Mouse (Mus musculus): Measurements from ENCODE around the gene Ccdc33. TPM values are rescaled to one million over a fixed set of nuclear protein-coding genes. Genes with fewer than 3 reads are reported as not detected.

Gene Ccdc33
- polyA plus RNA-seq, 1 experiment from 2014 or later: 0.54 TPM

- no peak overlapping the region for H3K27ac ChIP-seq (replicated peaks; ENCODE audit: low read depth, low read length)
- H3K9me3 ChIP-seq (ENCODE audit: control insufficient read depth, low read length): no peaks in the 10 kb centered on the region
- 61% methylated on average over 3 of the region's 3 CpGs for WGBS
- H3K4me3 ChIP-seq (replicated peaks; ENCODE audit: low read depth, low read length): no peak overlapping the region
- no peak overlapping the region for H3K4me2 ChIP-seq (ENCODE audit: low read length)
- H3K27me3 ChIP-seq (ENCODE audit: control insufficient read depth, insufficient read depth, low read length): no peaks in the 10 kb centered on the region
- H3K36me3 ChIP-seq (ENCODE audit: control insufficient read depth, insufficient read depth, low read length): no peaks in the 10 kb centered on the region
- H3K9ac ChIP-seq (replicated peaks; ENCODE audit: low read length): no peak overlapping the region
- H3K4me1 ChIP-seq (ENCODE audit: control insufficient read depth, insufficient read depth, low read length): peaks cover 10% of the 10 kb centered on the region
- DNase-seq: no peak
- no peak for ATAC-seq (ENCODE audit: low FRiP score, low TSS enrichment)
Observed at GRCm38 (mm10) chr9:58125085-58125484, 6.5 kb upstream of the Ccdc33 start.

- peaks cover 47% of the 10 kb centered on the region for H3K4me1 ChIP-seq (ENCODE audit: control insufficient read depth, insufficient read depth, low read length)
- H3K9ac ChIP-seq (replicated peaks; ENCODE audit: low read length): no peak overlapping the region
- H3K9me3 ChIP-seq (ENCODE audit: control insufficient read depth, low read length): no peaks in the 10 kb centered on the region
- H3K27ac ChIP-seq (replicated peaks; ENCODE audit: low read depth, low read length): 0 out of 2 replicates have a peak overlapping the region, but pooled peaks have one; percentile 95
- no peak overlapping the region for H3K4me2 ChIP-seq (ENCODE audit: low read length)
- no peak overlapping the region for H3K4me3 ChIP-seq (replicated peaks; ENCODE audit: low read depth, low read length)
- DNase-seq (no peak), ATAC-seq (ENCODE audit: low FRiP score, low TSS enrichment) (no peak)
- H3K27me3 ChIP-seq (ENCODE audit: control insufficient read depth, insufficient read depth, low read length): no peaks in the 10 kb centered on the region
- no peaks in the 10 kb centered on the region for H3K36me3 ChIP-seq (ENCODE audit: control insufficient read depth, insufficient read depth, low read length)
- WGBS: 41% methylated on average over 7 of the region's 7 CpGs
Observed at GRCm38 (mm10) chr9:58116024-58116651, 2.5 kb downstream of the Ccdc33 start.

GRCm38 (mm10) chr9:58115297-58115925 lies 3.2 kb downstream of the Ccdc33 start:
- WGBS: 34% methylated on average over 7 of the region's 7 CpGs
- Histone ChIP-seq H3K27ac (replicated peaks; ENCODE audit: low read depth, low read length) (peak overlapping the region; percentile 95; the same call in 1 of the 2 replicates), H3K4me1 (ENCODE audit: control insufficient read depth, insufficient read depth, low read length) (peaks cover 55% of the 10 kb centered on the region)

GRCm38 (mm10) chr9:58114019-58114418 lies 4.6 kb downstream of the Ccdc33 start:
- no peaks in the 10 kb centered on the region for H3K9me3 ChIP-seq (ENCODE audit: control insufficient read depth, low read length)
- DNase-seq (no peak), ATAC-seq (ENCODE audit: low FRiP score, low TSS enrichment) (no peak)
- H3K4me3 ChIP-seq (replicated peaks; ENCODE audit: low read depth, low read length): no peak overlapping the region
- no peaks in the 10 kb centered on the region for H3K27me3 ChIP-seq (ENCODE audit: control insufficient read depth, insufficient read depth, low read length)
- H3K4me2 ChIP-seq (ENCODE audit: low read length): peak overlapping the region; percentile 41
- H3K36me3 ChIP-seq (ENCODE audit: control insufficient read depth, insufficient read depth, low read length): no peaks in the 10 kb centered on the region
- peak overlapping the region; percentile 6; the same call in 1 of the 2 replicates for H3K9ac ChIP-seq (replicated peaks; ENCODE audit: low read length)
- 2% methylated on average over 9 of the region's 9 CpGs for WGBS
- H3K27ac ChIP-seq (replicated peaks; ENCODE audit: low read depth, low read length): peak overlapping the region; percentile 95
- H3K4me1 ChIP-seq (ENCODE audit: control insufficient read depth, insufficient read depth, low read length): peaks cover 58% of the 10 kb centered on the region

More at GRCm38 (mm10) chr9:58115297-58115925, 3.2 kb downstream of the Ccdc33 start:
- Histone ChIP-seq H3K4me3 (replicated peaks; ENCODE audit: low read depth, low read length) (no peak overlapping the region), H3K4me2 (ENCODE audit: low read length) (no peak overlapping the region), H3K9ac (replicated peaks; ENCODE audit: low read length) (no peak overlapping the region), H3K9me3 (ENCODE audit: control insufficient read depth, low read length) (no peaks in the 10 kb centered on the region), H3K36me3 (ENCODE audit: control insufficient read depth, insufficient read depth, low read length) (no peaks in the 10 kb centered on the region), H3K27me3 (ENCODE audit: control insufficient read depth, insufficient read depth, low read length) (no peaks in the 10 kb centered on the region)
- ATAC-seq (ENCODE audit: low FRiP score, low TSS enrichment) (no peak), DNase-seq (no peak)

- H3K36me3 ChIP-seq (ENCODE audit: control insufficient read depth, insufficient read depth, low read length): no peaks in the 10 kb centered on the region
- H3K4me3 ChIP-seq (replicated peaks; ENCODE audit: low read depth, low read length): peak overlapping the region; percentile 9; the same call in 1 of the 2 replicates
- peak overlapping the region; percentile 6; the same call in 1 of the 2 replicates for H3K9ac ChIP-seq (replicated peaks; ENCODE audit: low read length)
- peaks cover 58% of the 10 kb centered on the region for H3K4me1 ChIP-seq (ENCODE audit: control insufficient read depth, insufficient read depth, low read length)
- ATAC-seq (ENCODE audit: low FRiP score, low TSS enrichment): peak; percentile 22
- DNase-seq: peak; percentile 73
- H3K9me3 ChIP-seq (ENCODE audit: control insufficient read depth, low read length): no peaks in the 10 kb centered on the region
- 2% methylated on average over 22 of the region's 22 CpGs for WGBS
- H3K27me3 ChIP-seq (ENCODE audit: control insufficient read depth, insufficient read depth, low read length): no peaks in the 10 kb centered on the region
- peak overlapping the region; percentile 95 for H3K27ac ChIP-seq (replicated peaks; ENCODE audit: low read depth, low read length)
- H3K4me2 ChIP-seq (ENCODE audit: low read length): peak overlapping the region; percentile 41
Observed at GRCm38 (mm10) chr9:58113279-58113884, 5.2 kb downstream of the Ccdc33 start.

GRCm38 (mm10) chr9:58112866-58113278 lies 5.8 kb downstream of the Ccdc33 start:
- DNase-seq (peak; percentile 91), ATAC-seq (ENCODE audit: low FRiP score, low TSS enrichment) (peak; percentile 82)
- Histone ChIP-seq H3K27me3 (ENCODE audit: control insufficient read depth, insufficient read depth, low read length) (no peaks in the 10 kb centered on the region), H3K4me2 (ENCODE audit: low read length) (peak overlapping the region; percentile 41), H3K9me3 (ENCODE audit: control insufficient read depth, low read length) (no peaks in the 10 kb centered on the region), H3K4me1 (ENCODE audit: control insufficient read depth, insufficient read depth, low read length) (peaks cover 61% of the 10 kb centered on the region), H3K9ac (replicated peaks; ENCODE audit: low read length) (peak overlapping the region; percentile 6; the same call in 1 of the 2 replicates), H3K4me3 (replicated peaks; ENCODE audit: low read depth, low read length) (peak overlapping the region; percentile 9; the same call in 1 of the 2 replicates), H3K36me3 (ENCODE audit: control insufficient read depth, insufficient read depth, low read length) (no peaks in the 10 kb centered on the region), H3K27ac (replicated peaks; ENCODE audit: low read depth, low read length) (peak overlapping the region; percentile 95)
- WGBS: 2% methylated on average over 6 of the region's 6 CpGs

GRCm38 (mm10) chr9:58112321-58112751 lies 6.3 kb downstream of the Ccdc33 start:
- H3K4me2 ChIP-seq (ENCODE audit: low read length): peak overlapping the region; percentile 41; the same call in 1 of the 2 replicates
- H3K36me3 ChIP-seq (ENCODE audit: control insufficient read depth, insufficient read depth, low read length): no peaks in the 10 kb centered on the region
- WGBS: 2% methylated on average over 6 of the region's 6 CpGs
- H3K4me1 ChIP-seq (ENCODE audit: control insufficient read depth, insufficient read depth, low read length): peaks cover 66% of the 10 kb centered on the region
- H3K9me3 ChIP-seq (ENCODE audit: control insufficient read depth, low read length): no peaks in the 10 kb centered on the region
- H3K27ac ChIP-seq (replicated peaks; ENCODE audit: low read depth, low read length): peak overlapping the region; percentile 95
- H3K27me3 ChIP-seq (ENCODE audit: control insufficient read depth, insufficient read depth, low read length): no peaks in the 10 kb centered on the region
- ATAC-seq (ENCODE audit: low FRiP score, low TSS enrichment) (peak; percentile 74), DNase-seq (peak; percentile 77)
- H3K4me3 ChIP-seq (replicated peaks; ENCODE audit: low read depth, low read length): no peak overlapping the region
- no peak overlapping the region; the same call in 1 of the 2 replicates for H3K9ac ChIP-seq (replicated peaks; ENCODE audit: low read length)

GRCm38 (mm10) chr9:58111431-58111830 lies 7.2 kb downstream of the Ccdc33 start:
- ATAC-seq (ENCODE audit: low FRiP score, low TSS enrichment): no peak
- Histone ChIP-seq H3K36me3 (ENCODE audit: control insufficient read depth, insufficient read depth, low read length) (no peaks in the 10 kb centered on the region), H3K4me2 (ENCODE audit: low read length) (no peak overlapping the region), H3K4me1 (ENCODE audit: control insufficient read depth, insufficient read depth, low read length) (peaks cover 69% of the 10 kb centered on the region), H3K9me3 (ENCODE audit: control insufficient read depth, low read length) (no peaks in the 10 kb centered on the region), H3K4me3 (replicated peaks; ENCODE audit: low read depth, low read length) (no peak overlapping the region), H3K9ac (replicated peaks; ENCODE audit: low read length) (no peak overlapping the region; the same call in 1 of the 2 replicates), H3K27me3 (ENCODE audit: control insufficient read depth, insufficient read depth, low read length) (no peaks in the 10 kb centered on the region), H3K27ac (replicated peaks; ENCODE audit: low read depth, low read length) (peak overlapping the region; percentile 95)
- 33% methylated on average over 6 of the region's 6 CpGs for WGBS
- no peak for DNase-seq
